Mouse (Mus musculus): ENCODE measurements around the gene Relt.

- TF ChIP-seq CTCF (IDR thresholded peaks at IDR 0.05; ENCODE audit: extremely low read depth, insufficient read depth, low read length) (no peak), POLR2A (IDR thresholded peaks at IDR 0.05; ENCODE audit: extremely low read depth, insufficient read depth, low read length) (no peak)
Measured at GRCm38 (mm10) chr7:100842175-100842574, 21.1 kb downstream of the Relt start.

Data from cortical plate, adult 2 months (tissue).